Mouse (Mus musculus): ENCODE results near the gene Csnk2a2.

DNA sequence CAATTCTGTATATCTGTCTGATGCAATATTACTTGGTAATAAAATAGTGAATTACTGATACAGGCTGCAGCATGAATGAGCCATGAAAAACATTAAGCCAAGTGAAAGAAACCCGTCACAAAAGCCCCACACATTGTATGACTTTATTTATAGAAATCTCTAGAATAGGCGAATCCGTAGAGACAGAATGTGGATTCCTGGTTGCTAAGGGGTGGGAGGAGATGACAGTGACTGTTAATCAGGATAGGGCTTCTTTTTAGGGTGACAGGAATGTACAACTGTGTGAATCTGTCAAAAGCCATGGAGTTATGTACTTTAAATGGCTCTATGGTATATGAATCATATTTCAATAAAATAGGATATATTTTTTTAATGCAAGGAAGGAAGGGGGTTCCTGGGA lies 15.8 kb upstream of the Csnk2a2 start:
- TF ChIP-seq CTCF (IDR thresholded peaks at IDR 0.05) (no peak), EP300 (IDR thresholded peaks at IDR 0.05) (no peak)

Data from lung, postnatal 0 days (tissue).